Mouse (Mus musculus) lung, embryonic 16.5 days (tissue): Measurements from ENCODE around the gene Shtn1. TPM values are rescaled to one million over a fixed set of nuclear protein-coding genes. Genes with fewer than 3 reads are reported as not detected.
A peak's percentile ranks its signal among the peaks of the same experiment; 100 is the strongest.

Experiments used
- ATAC-seq: fragments of 200-750 bp; cut with Nextera tagmentation; 2 replicates; pipeline ENCODE4 v1.8.0; 2017; ENCODE audit warnings: low read depth, mild to moderate bottlenecking, moderate library complexity
- H3K27ac ChIP-seq: fragments of 300-500 bp; sonication (generic); 2 replicates; pipeline ENCODE4 v1.5.1; 2014; ENCODE audit warnings: mild to moderate bottlenecking, control low read depth, low read length
- H3K27me3 ChIP-seq: fragments of 300-500 bp; sonication (generic); 2 replicates; pipeline ENCODE4 v1.6.1; 2014; ENCODE audit warnings: low read depth, low read length, mixed read lengths; ENCODE audit not compliant: control insufficient read depth, insufficient read depth
- H3K36me3 ChIP-seq: fragments of 300-500 bp; sonication (generic); 2 replicates; pipeline ENCODE4 v1.6.1; 2014; ENCODE audit warnings: low read length; ENCODE audit not compliant: control insufficient read depth, insufficient read depth
- H3K4me1 ChIP-seq: fragments of 300-500 bp; sonication (generic); replicated peaks from 2 replicates; pipeline ENCODE4 v1.6.1; 2014; ENCODE audit warnings: low read length, mixed read lengths; ENCODE audit not compliant: control insufficient read depth, insufficient read depth
- H3K4me2 ChIP-seq: fragments of 300-500 bp; sonication (generic); 2 replicates; pipeline ENCODE4 v1.6.1; 2014; ENCODE audit warnings: low read depth, low read length, control low read depth
- H3K4me3 ChIP-seq: fragments of 300-500 bp; sonication (generic); 2 replicates; pipeline ENCODE4 v1.5.1; 2014; ENCODE audit warnings: mild to moderate bottlenecking, low read length, control low read depth
- H3K9ac ChIP-seq: fragments of 300-500 bp; sonication (generic); 2 replicates; pipeline ENCODE4 v1.6.1; 2014; ENCODE audit warnings: low read length, control low read depth
- H3K9me3 ChIP-seq: fragments of 300-500 bp; sonication (generic); 2 replicates; pipeline ENCODE4 v1.6.1; 2016; ENCODE audit warnings: low read length; ENCODE audit not compliant: control insufficient read depth
- WGBS: fragments of 180-500 bp; shearing (Covaris S2); extraction: QIAGEN DNeasy Blood & Tissue Kit; methylation state at CpG from one replicate; pipeline ENCODE4 v1.1.7; 2014; 5-methylcytosine and 5-hydroxymethylcytosine counted together
- polyA plus RNA-seq: library from polyadenylated mRNA; unstranded; fragments of >200 nt; fragmentation: Nextera tagmentation; extraction: Ambion mirVana; gene quantifications from 2 replicates; pipeline ENCODE4 v1.2.1, GENCODE M21; 2015

Gene Shtn1
- polyA plus RNA-seq, 1 experiment from 2014 or later = 7.2 TPM

DNA sequence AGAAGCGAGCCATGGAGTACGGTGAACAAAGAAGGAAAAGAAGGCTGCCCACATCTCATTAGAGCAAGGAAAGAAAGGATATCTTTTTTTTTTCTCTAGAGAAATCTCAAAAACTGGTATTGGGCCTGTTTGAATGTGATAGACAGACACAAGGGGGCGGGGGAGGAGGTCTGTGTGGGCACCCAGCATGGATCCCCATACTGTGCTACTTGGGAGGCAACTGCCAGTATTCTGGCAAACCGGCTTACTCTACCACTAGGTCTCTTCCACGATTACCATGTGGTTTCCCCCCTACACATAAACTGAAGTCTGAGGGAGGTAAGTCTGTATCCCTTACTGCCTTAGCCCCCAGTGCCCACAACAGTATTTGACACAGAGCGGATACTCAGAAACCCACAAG lies 73.1 kb downstream of the Shtn1 start:
- Histone ChIP-seq H3K4me2 (no peak overlapping the region), H3K4me3 (no peak overlapping the region), H3K36me3 (no peaks in the 10 kb centered on the region), H3K9ac (no peak overlapping the region), H3K4me1 (no peaks in the 10 kb centered on the region), H3K9me3 (no peaks in the 10 kb centered on the region), H3K27me3 (no peaks in the 10 kb centered on the region), H3K27ac (no peak overlapping the region)
- ATAC-seq = no peak
- 84% methylated on average over 6 of the region's 6 CpGs for WGBS

DNA sequence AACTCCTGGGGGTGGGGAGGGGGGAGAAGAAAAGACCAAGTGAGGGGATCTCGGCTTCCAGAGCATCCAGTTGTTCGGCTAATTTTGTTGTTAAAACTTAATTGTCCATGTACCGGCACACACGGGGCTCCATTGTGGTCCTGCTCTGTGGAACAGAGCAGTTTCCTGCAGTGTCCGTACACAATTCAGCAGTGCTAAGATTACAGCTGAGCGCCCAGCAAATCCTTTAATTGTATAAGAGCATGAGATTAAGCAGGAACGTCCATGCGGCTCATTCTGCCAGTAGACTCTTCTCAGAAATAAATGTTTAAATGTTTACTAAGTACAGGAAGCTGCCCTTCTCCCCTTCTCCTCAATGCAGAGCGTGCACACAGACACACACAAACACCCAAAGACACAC lies 94.3 kb downstream of the Shtn1 start:
- Histone ChIP-seq H3K27ac (no peak overlapping the region), H3K36me3 (no peaks in the 10 kb centered on the region), H3K9ac (no peak overlapping the region), H3K4me1 (no peaks in the 10 kb centered on the region), H3K9me3 (no peaks in the 10 kb centered on the region), H3K27me3 (no peaks in the 10 kb centered on the region), H3K4me2 (no peak overlapping the region), H3K4me3 (no peak overlapping the region)
- no peak for ATAC-seq
- WGBS = 47% methylated on average over 9 of the region's 9 CpGs

DNA sequence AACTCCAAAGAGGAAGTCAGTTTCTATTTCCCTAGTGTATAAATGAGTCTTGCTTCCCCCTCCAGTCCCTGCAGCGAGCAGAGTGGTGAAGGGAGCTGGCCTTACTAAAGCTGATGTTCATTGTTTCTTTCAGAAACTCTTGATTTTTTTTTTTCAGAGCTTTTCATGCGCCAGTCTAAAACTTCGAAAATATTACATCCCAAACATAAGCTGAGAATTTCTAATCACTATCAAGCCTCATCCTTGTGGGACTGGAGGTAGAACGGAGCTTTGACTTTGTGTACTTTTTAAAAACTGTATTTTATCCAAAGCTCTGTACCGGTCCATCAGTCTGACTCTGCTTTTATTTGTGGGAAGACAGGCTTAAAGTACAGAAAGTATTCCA lies 95.9 kb downstream of the Shtn1 start:
- Histone ChIP-seq H3K9ac (no peak overlapping the region), H3K27me3 (no peaks in the 10 kb centered on the region), H3K9me3 (no peaks in the 10 kb centered on the region), H3K27ac (no peak overlapping the region), H3K4me2 (peak overlapping the region; percentile 26), H3K36me3 (no peaks in the 10 kb centered on the region), H3K4me1 (no peaks in the 10 kb centered on the region), H3K4me3 (peak overlapping the region; percentile 25; the same call in 1 of the 2 replicates)
- 65% methylated on average over 5 of the region's 5 CpGs for WGBS
- ATAC-seq = no peak

DNA sequence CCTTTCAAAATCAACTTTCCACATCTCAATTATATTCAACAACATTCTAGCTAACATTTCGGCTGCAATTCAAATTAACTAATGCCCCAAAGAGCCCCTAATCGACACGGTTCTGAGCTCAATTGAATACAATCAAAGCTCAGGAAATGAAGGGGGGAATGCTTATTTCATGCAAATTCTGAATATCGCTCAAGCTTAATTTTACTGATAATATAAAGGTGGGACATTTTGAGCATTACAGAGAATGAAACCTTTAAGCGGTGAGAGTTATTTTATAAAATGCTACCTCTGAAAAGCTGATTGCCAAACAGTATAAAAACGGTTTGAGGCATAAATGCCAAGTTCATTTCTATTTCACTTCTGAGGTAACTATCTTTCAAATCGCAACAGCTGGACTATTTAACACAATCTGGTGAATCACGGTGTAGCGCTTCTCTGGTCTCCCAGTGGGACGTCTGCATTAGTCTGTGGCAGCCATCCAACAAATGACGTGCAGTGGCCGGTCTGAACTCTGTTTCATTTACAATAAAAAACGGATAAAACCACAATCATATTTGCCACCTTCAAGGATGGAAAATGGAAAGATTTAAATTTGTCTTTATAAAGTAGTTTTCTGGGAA lies 96.4 kb downstream of the Shtn1 start:
- H3K27ac ChIP-seq = no peak overlapping the region
- H3K9ac ChIP-seq = no peak overlapping the region
- H3K4me2 ChIP-seq = peak overlapping the region; percentile 26
- WGBS = 46% methylated on average over 13 of the region's 13 CpGs
- H3K4me3 ChIP-seq = peak overlapping the region; percentile 25; the same call in 1 of the 2 replicates
- no peaks in the 10 kb centered on the region for H3K4me1 ChIP-seq
- H3K27me3 ChIP-seq = no peaks in the 10 kb centered on the region
- no peak for ATAC-seq
- H3K9me3 ChIP-seq = no peaks in the 10 kb centered on the region
- H3K36me3 ChIP-seq = no peaks in the 10 kb centered on the region

DNA sequence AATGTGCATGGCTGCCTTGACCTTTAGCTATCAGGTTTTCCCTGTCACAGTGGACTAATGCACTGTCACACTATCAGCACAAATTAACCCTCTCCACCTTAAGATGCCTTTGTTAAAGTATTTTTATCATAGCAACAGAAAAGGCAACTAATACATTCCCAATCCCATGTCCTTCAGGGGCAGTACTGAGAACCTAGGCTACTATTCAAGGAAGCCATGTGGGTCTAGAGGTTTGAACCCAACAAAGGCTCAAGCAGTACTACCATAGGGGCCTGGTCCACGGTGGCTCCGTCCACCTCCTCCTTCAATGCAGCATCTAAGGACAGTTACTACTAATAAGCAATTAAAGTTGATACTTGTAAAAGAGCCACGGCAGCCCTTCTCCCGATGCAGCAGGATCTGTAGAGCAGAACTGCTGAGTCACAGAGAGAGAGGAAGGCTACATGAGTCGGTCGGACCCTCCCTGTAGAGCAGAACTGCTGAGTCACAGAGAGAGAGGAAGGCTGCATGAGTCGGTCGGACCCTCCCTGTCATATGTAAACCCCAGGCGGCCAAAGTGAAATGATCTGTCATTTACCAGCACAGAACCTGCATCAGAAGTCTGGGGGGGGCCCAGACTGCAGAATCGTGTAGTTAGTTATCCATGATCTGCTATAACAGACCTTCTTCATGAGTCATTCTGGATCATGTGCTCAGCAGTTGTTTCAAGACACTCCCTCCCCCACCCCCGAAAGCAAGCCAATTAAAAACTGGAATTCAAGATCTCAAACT lies 97.3 kb downstream of the Shtn1 start:
- 69% methylated on average over 11 of the region's 11 CpGs for WGBS
- Histone ChIP-seq H3K9me3 (no peaks in the 10 kb centered on the region), H3K27me3 (no peaks in the 10 kb centered on the region), H3K9ac (no peak overlapping the region), H3K4me2 (no peak overlapping the region), H3K4me1 (no peaks in the 10 kb centered on the region), H3K27ac (no peak overlapping the region), H3K4me3 (no peak overlapping the region), H3K36me3 (no peaks in the 10 kb centered on the region)
- no peak for ATAC-seq

DNA sequence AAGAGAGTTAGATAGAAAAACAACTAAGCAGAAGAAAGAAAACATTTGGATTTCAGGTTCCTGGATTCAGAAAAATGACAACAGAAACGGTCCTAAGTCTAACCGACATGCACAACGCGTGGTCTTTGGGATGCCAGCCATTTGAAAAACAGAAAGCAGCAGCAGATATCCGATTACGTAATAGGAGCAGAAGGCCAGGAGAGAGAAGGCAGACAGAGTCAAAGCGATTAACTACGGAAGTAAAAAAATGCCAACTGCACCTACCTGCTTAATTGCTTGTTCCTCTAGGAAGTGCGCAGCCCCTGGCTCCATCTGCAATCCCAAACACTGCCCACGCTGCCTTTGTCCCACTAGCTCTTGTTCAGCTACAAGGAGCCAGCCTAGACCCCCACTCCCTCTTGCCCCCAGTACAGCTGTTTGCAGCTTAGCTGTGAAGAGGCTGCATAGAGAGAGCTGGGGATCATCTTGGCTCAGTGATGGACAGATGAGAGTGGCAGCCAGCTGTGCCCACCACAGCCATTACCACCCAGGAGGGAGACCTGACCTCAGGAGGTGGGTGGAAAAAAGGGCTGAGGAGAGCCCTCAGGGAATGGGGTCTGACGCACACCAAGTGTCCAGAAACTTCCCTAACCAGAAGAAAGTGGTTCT lies 100.6 kb downstream of the Shtn1 start:
- Histone ChIP-seq H3K9ac (no peak overlapping the region), H3K4me3 (no peak overlapping the region), H3K4me2 (no peak overlapping the region), H3K9me3 (no peaks in the 10 kb centered on the region), H3K27me3 (no peaks in the 10 kb centered on the region), H3K4me1 (no peaks in the 10 kb centered on the region), H3K27ac (no peak overlapping the region), H3K36me3 (no peaks in the 10 kb centered on the region)
- no peak for ATAC-seq
- WGBS = 78% methylated on average over 11 of the region's 11 CpGs

DNA sequence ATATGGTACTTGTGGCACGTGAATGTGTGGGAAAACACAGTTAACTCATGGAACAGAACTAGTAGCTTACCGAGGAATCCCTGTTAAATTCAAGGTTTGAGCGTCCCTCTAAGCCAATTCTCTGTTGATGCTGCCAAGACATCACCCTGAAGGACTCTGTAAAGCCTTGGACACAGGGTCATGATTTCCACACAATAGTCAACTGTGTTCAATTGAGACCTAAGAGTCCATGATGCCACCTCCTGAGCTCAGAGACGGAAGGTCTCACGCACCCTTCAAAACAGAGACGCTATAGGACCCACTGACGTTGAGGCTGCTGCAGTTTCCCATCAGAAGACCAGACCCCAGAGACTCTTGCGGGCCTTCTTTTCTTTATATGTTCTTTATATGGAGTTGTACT lies 101.8 kb downstream of the Shtn1 start:
- H3K4me1 ChIP-seq = no peaks in the 10 kb centered on the region
- H3K4me3 ChIP-seq = no peak overlapping the region
- H3K4me2 ChIP-seq = no peak overlapping the region
- peaks cover 4% of the 10 kb centered on the region; the same call in 1 of the 2 replicates for H3K27me3 ChIP-seq
- no peaks in the 10 kb centered on the region for H3K36me3 ChIP-seq
- no peak for ATAC-seq
- H3K27ac ChIP-seq = no peak overlapping the region
- H3K9me3 ChIP-seq = no peaks in the 10 kb centered on the region
- WGBS = 92% methylated on average over 8 of the region's 8 CpGs
- no peak overlapping the region for H3K9ac ChIP-seq

DNA sequence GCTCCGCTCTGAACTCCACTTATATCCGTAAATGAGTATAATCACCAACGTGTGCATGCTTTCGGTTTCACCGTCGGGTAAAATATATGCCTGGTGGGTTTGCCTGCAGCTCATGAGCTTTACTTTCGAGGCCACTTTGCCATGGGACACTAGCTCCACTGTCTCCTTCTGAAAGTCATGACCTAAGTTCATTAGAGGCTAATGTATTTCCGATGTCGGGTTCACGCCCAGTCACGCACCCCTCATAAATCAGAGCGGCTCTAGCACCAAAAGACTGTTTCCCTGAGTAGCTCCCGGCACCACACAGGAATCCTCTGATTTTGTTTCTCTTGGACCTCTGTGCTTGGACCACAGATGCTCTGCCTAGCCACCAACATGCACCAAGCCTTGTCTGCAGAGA lies 105.1 kb downstream of the Shtn1 start:
- no peak overlapping the region for H3K27ac ChIP-seq
- H3K4me3 ChIP-seq = no peak overlapping the region
- no peaks in the 10 kb centered on the region for H3K36me3 ChIP-seq
- H3K27me3 ChIP-seq = peaks cover 9% of the 10 kb centered on the region
- H3K9ac ChIP-seq = no peak overlapping the region
- H3K9me3 ChIP-seq = no peaks in the 10 kb centered on the region
- no peaks in the 10 kb centered on the region for H3K4me1 ChIP-seq
- whole genome bisulfite sequencing = 64% methylated on average over 13 of the region's 13 CpGs
- ATAC-seq = no peak
- no peak overlapping the region for H3K4me2 ChIP-seq

DNA sequence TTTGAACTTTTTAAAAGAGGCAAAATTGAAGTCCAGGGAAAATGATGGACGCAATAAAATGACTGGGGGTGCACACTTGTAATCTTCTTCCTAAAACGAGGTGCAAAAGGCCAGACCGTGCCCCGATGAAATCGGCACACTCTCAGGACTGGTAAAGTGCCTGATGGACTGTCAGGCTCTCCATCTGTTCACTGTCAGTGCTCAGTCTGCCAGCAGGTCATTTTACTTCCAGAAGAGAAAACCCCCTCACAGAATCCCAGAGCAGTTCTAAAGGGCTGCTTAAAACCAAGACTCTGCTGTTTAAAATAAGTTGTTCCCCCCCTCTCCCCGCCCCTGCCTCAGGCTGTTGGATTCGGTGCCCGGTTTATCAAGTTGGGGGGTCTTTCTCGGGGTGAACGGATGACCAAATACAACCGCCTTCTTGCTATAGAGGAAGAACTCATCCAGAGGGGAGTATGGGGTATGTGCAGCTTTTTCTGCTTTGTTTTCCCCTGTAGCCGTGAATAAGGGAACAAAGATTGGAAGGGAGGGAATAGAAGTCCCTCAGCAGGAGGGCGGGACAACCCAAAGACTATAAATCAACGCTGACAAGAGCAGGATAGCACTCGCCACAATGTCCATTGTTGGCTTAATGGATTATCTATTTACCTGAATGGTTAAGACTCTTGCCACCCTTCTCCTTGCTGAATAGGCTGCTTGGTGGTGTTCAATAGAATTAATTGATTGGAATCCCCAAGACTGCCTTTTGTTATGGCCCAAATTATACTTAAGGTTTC lies 107.0 kb downstream of the Shtn1 start:
- Histone ChIP-seq H3K9me3 (no peaks in the 10 kb centered on the region), H3K9ac (no peak overlapping the region), H3K36me3 (no peaks in the 10 kb centered on the region), H3K27ac (no peak overlapping the region), H3K27me3 (peaks cover 9% of the 10 kb centered on the region), H3K4me2 (no peak overlapping the region), H3K4me1 (no peaks in the 10 kb centered on the region), H3K4me3 (no peak overlapping the region)
- no peak for ATAC-seq
- WGBS = 19% methylated on average over 15 of the region's 15 CpGs
